Mouse (Mus musculus) CD8-positive naive resting alpha-beta T cell, adult 57 days (primary cell): ENCODE data around the gene Ccdc70. TPM values are rescaled to one million over a fixed set of nuclear protein-coding genes. Genes with fewer than 3 reads are reported as not detected.

Experiments used
- total RNA-seq: library from RNA; stranded (reverse); gene quantifications from one replicate; pipeline ENCODE4 v1.2.4, GENCODE M21; 2023

The Ccdc70 gene
- not detected for total RNA-seq

DNA sequence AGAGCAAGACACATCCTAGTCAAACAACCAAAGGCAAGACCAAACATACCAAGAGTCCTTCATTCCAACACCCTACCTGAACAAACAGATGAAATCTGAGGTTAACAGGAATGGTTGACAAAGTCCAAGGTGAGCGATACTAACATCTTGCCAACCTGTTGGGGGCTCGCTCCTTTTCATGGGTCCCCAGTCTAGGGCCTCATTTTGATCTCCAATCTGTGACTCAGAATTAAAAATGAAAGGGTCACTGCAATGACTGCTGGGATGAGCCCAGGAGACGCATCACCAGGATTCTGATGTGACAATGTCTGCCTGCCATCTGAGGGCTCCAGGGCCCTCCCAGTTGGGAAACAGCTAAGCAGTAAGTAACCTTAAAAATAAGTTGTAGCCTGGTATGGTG lies at the start of gene Ccdc70:
Gene Ccdc70, plus strand, starts transcription at position 301 of the 400 bp plus-strand sequence.

GRCm38 (mm10) chr8:21932610-21933009 lies 37.0 kb upstream of the Ccdc70 start, which contains the start of gene Defb15:
Defb15 (minus strand) TSS chr8:21932710.

DNA sequence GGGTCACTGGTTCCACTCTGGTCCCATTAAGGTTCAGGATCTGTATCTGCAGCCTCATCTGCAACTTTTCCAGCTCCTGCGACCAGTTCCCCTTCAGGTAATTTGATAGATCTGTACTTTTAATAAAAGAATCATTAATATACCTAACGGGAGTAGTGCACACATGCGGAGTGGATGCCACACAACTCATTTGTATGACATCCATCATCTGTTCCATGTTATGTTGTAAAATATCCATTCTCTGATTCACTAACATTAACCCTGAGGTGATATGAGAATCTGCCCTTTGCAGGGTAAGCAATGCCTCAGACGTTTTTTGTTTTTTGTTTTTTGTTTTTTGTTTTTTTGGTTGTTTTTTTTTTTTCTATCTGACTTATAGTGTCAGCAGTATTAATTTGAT lies 31.5 kb upstream of the Ccdc70 start, which contains the start of gene Defb35:
Gene Defb35, plus strand, starts transcription at position 301 of the 400 bp plus-strand sequence.

DNA sequence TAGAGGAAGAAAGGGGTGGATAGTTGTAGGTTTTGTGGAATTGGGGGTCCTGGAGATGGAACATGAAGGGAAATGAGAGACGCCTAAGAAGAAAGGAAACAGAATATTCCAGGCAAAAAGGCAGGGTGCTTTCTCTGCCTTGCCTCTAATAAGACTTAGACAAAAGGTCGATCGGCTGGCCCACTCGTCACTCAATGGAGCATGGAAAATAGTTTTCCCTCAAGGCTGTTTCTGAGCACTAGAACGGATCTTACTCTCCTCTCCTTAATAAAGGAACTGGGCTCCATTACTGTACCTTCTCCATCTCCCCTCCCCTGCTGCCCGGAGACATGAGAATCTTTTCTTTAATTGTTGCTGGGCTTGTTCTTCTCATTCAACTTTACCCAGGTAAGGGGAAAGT lies 23.1 kb upstream of the Ccdc70 start, which contains the start of gene Defb13:
Gene Defb13, plus strand, starts transcription at position 301 of the 400 bp plus-strand sequence.

DNA sequence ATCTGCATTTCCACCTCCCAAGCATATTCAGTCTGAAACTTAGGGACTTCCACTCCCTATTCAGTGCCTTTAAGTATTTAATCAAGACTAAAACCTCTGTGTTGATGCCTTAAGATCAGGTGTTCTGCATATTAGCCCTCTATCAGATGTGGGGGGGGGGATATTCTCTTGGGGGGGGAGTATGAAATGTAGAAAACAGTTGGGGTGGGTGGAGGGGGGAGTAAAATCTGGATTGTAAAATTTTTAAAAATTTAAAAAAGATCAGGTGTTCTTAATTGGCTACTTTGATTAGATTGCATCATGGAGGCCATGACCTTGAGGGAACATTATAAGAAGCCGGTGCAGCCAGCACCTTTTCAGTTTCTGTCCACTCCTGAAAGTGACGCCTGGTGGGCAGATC lies 11.2 kb upstream of the Ccdc70 start, which contains the start of gene Fam90a1a:
Gene Fam90a1a, plus strand, starts transcription at position 301 of the 400 bp plus-strand sequence.

Other genes with a start within 250 kb of the Ccdc70 start
- not detected for gene Defa24, start 235.3 kb upstream of the Ccdc70 start, total RNA-seq
- not detected for gene Defb50, start 146.2 kb upstream of the Ccdc70 start, total RNA-seq
- gene Defb2, start 129.8 kb upstream of the Ccdc70 start, total RNA-seq = not detected
- not detected for gene Defb10, start 110.9 kb upstream of the Ccdc70 start, total RNA-seq
- gene Defb9, start 84.4 kb upstream of the Ccdc70 start, total RNA-seq = not detected
- gene Defb11, start 63.4 kb upstream of the Ccdc70 start, total RNA-seq = not detected
- not detected for gene Defb15, start 37.1 kb upstream of the Ccdc70 start, total RNA-seq
- not detected for gene Defb35, start 31.4 kb upstream of the Ccdc70 start, total RNA-seq
- not detected for gene Defb13, start 23.0 kb upstream of the Ccdc70 start, total RNA-seq
- gene Fam90a1a, start 11.1 kb upstream of the Ccdc70 start, total RNA-seq = not detected
- 0.15 TPM for gene Atp7b, start 90.5 kb downstream of the Ccdc70 start, total RNA-seq
- gene Alg11, start 90.9 kb downstream of the Ccdc70 start, total RNA-seq = 24.6 TPM
- gene Nek5, start 155.3 kb downstream of the Ccdc70 start, total RNA-seq = not detected
- gene Nek3, start 196.7 kb downstream of the Ccdc70 start, total RNA-seq = 6.5 TPM
- gene Ckap2, start 216.0 kb downstream of the Ccdc70 start, total RNA-seq = 1.6 TPM
- 28.0 TPM for gene Vps36, start 223.0 kb downstream of the Ccdc70 start, total RNA-seq